In genomic region chr9:60807996-60808395, GRCm38 (mm10) we compare ENCODE assay signal across 21 mouse cellular contexts. TPM values are rescaled to one million over a fixed set of nuclear protein-coding genes. Genes with fewer than 3 reads are reported as not detected.
DNase-seq lines count a peak whose midpoint lies in the region; ATAC-seq lines count a peak whose summit lies in the region.
"Had no signal": no experiment of that assay in that cellular context is flagged by ENCODE, and none has a peak within 500 bp of the region (broad histone marks: within the 10 kb centered on the region; RNA-seq: fewer than 3 reads in every experiment).

No protein-coding gene starts in this region.

- peak; percentile 32 to 56; a peak in 2 of 4 replicates for ATAC-seq in hematopoietic stem cell, adult 5-6 weeks (replicated peaks in 1 of 2; ENCODE audit: insufficient read depth in 1 of 2, low FRiP score in 2 of 2, low TSS enrichment in 1 of 2, low read depth in 1 of 2, poor library complexity in 2 of 2, severe bottlenecking in 2 of 2)
- ATAC-seq: activated CD4-positive, CD25-positive, alpha-beta regulatory T cell, adult 4 months; CD4-positive, CD25-positive, alpha-beta regulatory T cell, adult 4 months; forebrain, embryonic 13.5 days; Patski had no signal

- intact Hi-C loops in gastrocnemius, postnatal 36 days (cut with DNase I), result no loop called here
- intact Hi-C loops in heart, postnatal 25 days (cut with DNase I), result no loop called here

- DNase-seq in gastrocnemius, adult 18-20 months (ENCODE audit: low spot score), result peak; percentile 54
- DNase-seq in gastrocnemius, postnatal 36 days, result no peak
- DNase-seq in heart, adult 11 months, result peak; percentile 86
- DNase-seq in heart, postnatal 25 days (ENCODE audit: low spot score), result no peak
- peak; percentile 65 for DNase-seq in testis, postnatal 14 days (ENCODE audit: low spot score)
- no peak for DNase-seq in testis, postnatal 10 days (ENCODE audit: low spot score)
- no peak for DNase-seq in frontal cortex, postnatal 14 days (ENCODE audit: low spot score in 2 of 2)
- DNase-seq: adrenal gland, adult 8-10 months; adrenal gland, postnatal 14 days; adrenal gland, postnatal 36 days; B cell, adult 2 months; cerebellum, adult 11-12 months; cerebellum, adult 2 months; cerebellum, adult 9-10 months; cerebellum, postnatal 10 days; cerebellum, postnatal 25 days had no signal

RNA-seq across cellular contexts. Expression of gene Uaca, which starts 13.7 kb away (rescaled TPM):
- 100 to 1,000 TPM; 137 to 171 TPM for total RNA-seq in gastrocnemius, adult 18-20 months (2021)
- 100 to 1,000 TPM; 103 to 112 TPM for total RNA-seq in gastrocnemius, postnatal 36 days (2021)
- total RNA-seq in heart, postnatal 25 days (2021), result 10 to 100 TPM; 44.6 to 50.0 TPM
- total RNA-seq in hematopoietic stem cell, adult 5-6 weeks (2017), result 6.2 and 6.8 TPM in 2 replicates

Comparison
In these comparisons a context has a peak if more than half of its experiments do, and no peak if none do; other contexts are left out.
1. DNase-seq: peak in gastrocnemius, adult 18-20 months (single experiment), heart, adult 11 months (single experiment) and testis, postnatal 14 days (single experiment); none in gastrocnemius, postnatal 36 days (0 of 2), heart, postnatal 25 days (single experiment), testis, postnatal 10 days (single experiment) and frontal cortex, postnatal 14 days (0 of 2).